Mouse (Mus musculus) gastrocnemius, adult 2 months (tissue): ENCODE data around the gene Stbd1. TPM values are rescaled to one million over a fixed set of nuclear protein-coding genes. Genes with fewer than 3 reads are reported as not detected.
A peak's percentile ranks its signal among the peaks of the same experiment; 100 is the strongest.

Source experiments
- DNase-seq: peaks from one replicate; pipeline ENCODE4 v3.0.0; 2022
- H3K27ac ChIP-seq: fragments of 200-600 bp; 2 replicates; pipeline ENCODE4 v1.8.1; 2022; ENCODE audit warnings: mild to moderate bottlenecking
- H3K4me3 ChIP-seq: fragments of 200-600 bp; 2 replicates; pipeline ENCODE4 v1.8.1; 2022; ENCODE audit warnings: mild to moderate bottlenecking, moderate library complexity
- CTCF ChIP-seq: fragments of 200-600 bp; IDR thresholded peaks from 2 replicates; pipeline ENCODE4 v1.8.1; 2022; ENCODE audit warnings: antibody characterized with exemption, mild to moderate bottlenecking, moderate library complexity
- intact Hi-C: fragments of 180-260 bp; cut with DNase I; formaldehyde crosslinking; loops from one replicate; pipeline ENCODE4 v1.15.1; 2025
- total RNA-seq, 2 experiments: library from RNA; stranded (reverse); gene quantifications; 2 replicates each; pipeline ENCODE4 v1.2.3; 2021

Gene Stbd1
- total RNA-seq, 2 experiments from 2014 or later, result 37.8 to 52.6 TPM

- no peak for DNase-seq
- H3K27ac ChIP-seq, result peak overlapping the region; percentile 88
- no peak for TF ChIP-seq CTCF
- H3K4me3 ChIP-seq, result no peak overlapping the region
- intact Hi-C loops, result no loop called here
These were observed 6.0 kb upstream of the Stbd1 start for GRCm38 (mm10) chr5:92596865-92597264.

- Histone ChIP-seq H3K4me3 (peak overlapping the region; percentile 22), H3K27ac (peak overlapping the region; percentile 92)
- no peak for TF ChIP-seq CTCF
- DNase-seq, result peak; percentile 89
- intact Hi-C loops, result loop anchor here (2.0 kb wide), 1 partner anchor 94 kb away; no protein-coding TSS in a partner anchor
These were observed 3.8 kb upstream of the Stbd1 start for GRCm38 (mm10) chr5:92599030-92599429.

GRCm38 (mm10) chr5:92604452-92605247, 1.8 kb downstream of the Stbd1 start:
- DNase-seq, result peak; percentile 41
- Histone ChIP-seq H3K4me3 (peak overlapping the region; percentile 92), H3K27ac (peak overlapping the region; percentile 92)
- intact Hi-C loops, result loop anchor here (5.0 kb wide), 1 partner anchor 53 kb away; no protein-coding TSS in a partner anchor
- TF ChIP-seq CTCF, result no peak

GRCm38 (mm10) chr5:92607492-92608229, 4.8 kb downstream of the Stbd1 start:
- TF ChIP-seq CTCF, result no peak
- H3K4me3 ChIP-seq, result no peak overlapping the region
- DNase-seq, result no peak
- H3K27ac ChIP-seq, result no peak overlapping the region
- intact Hi-C loops, result no loop called here

- no peak for TF ChIP-seq CTCF
- DNase-seq, result no peak
- H3K27ac ChIP-seq, result no peak overlapping the region
- intact Hi-C loops, result no loop called here
- H3K4me3 ChIP-seq, result no peak overlapping the region
These were observed 9.9 kb downstream of the Stbd1 start for GRCm38 (mm10) chr5:92612756-92613155.

GRCm38 (mm10) chr5:92621883-92622282, 19.0 kb downstream of the Stbd1 start:
- H3K27ac ChIP-seq, result no peak overlapping the region
- H3K4me3 ChIP-seq, result no peak overlapping the region
- TF ChIP-seq CTCF, result no peak
- no peak for DNase-seq
- intact Hi-C loops, result no loop called here

- TF ChIP-seq CTCF, result no peak
- DNase-seq, result peak; percentile 71
- Histone ChIP-seq H3K4me3 (no peak overlapping the region), H3K27ac (peak overlapping the region; percentile 53; the same call in 1 of the 2 replicates)
- intact Hi-C loops, result no loop called here
These were observed 25.1 kb downstream of the Stbd1 start for GRCm38 (mm10) chr5:92627896-92628295.

- intact Hi-C loops, result no loop called here
- TF ChIP-seq CTCF, result peak; percentile 37
- Histone ChIP-seq H3K27ac (no peak overlapping the region), H3K4me3 (no peak overlapping the region)
- no peak for DNase-seq
These were observed 30.7 kb downstream of the Stbd1 start for GRCm38 (mm10) chr5:92633526-92633925.

- Histone ChIP-seq H3K27ac (no peak overlapping the region), H3K4me3 (no peak overlapping the region)
- intact Hi-C loops, result no loop called here
- no peak for DNase-seq
- TF ChIP-seq CTCF, result no peak
These were observed 32.1 kb downstream of the Stbd1 start for GRCm38 (mm10) chr5:92634916-92635315.

- intact Hi-C loops, result no loop called here
- TF ChIP-seq CTCF, result no peak
- Histone ChIP-seq H3K27ac (no peak overlapping the region), H3K4me3 (no peak overlapping the region)
- DNase-seq, result no peak
These were observed 33.0 kb downstream of the Stbd1 start for GRCm38 (mm10) chr5:92635891-92636290.

- H3K27ac ChIP-seq, result no peak overlapping the region
- no peak overlapping the region for H3K4me3 ChIP-seq
- intact Hi-C loops, result no loop called here
- no peak for DNase-seq
- no peak for TF ChIP-seq CTCF
These were observed 38.0 kb downstream of the Stbd1 start for GRCm38 (mm10) chr5:92640861-92641260.

Other genes with a start within 250 kb of the Stbd1 start
- 10 to 100 TPM in 1 of 2 experiments, 1 to 10 TPM in 1; 8.9 to 12.5 TPM for gene Nup54, start 167.8 kb upstream of the Stbd1 start, total RNA-seq
- gene Scarb2, start 96.2 kb upstream of the Stbd1 start, total RNA-seq, result 10 to 100 TPM; 61.7 to 78.6 TPM
- not detected for gene Fam47e, start 48.0 kb upstream of the Stbd1 start, total RNA-seq
- under 1 TPM; 0.31 to 0.54 TPM for gene Ccdc158, start 72.2 kb downstream of the Stbd1 start, total RNA-seq
- 1 to 10 TPM in 1 of 2 experiments, under 1 TPM in 1; 0.53 to 1.2 TPM for gene Shroom3, start 80.4 kb downstream of the Stbd1 start, total RNA-seq